Mouse (Mus musculus) urinary bladder, postnatal 36 days (tissue): ENCODE measurements at regions not wholly inside any gene's neighbourhood (a gene's known extent, or its start where the extent isn't known, plus 50 kb on each side); places are given as distances from the start of the nearest gene placed in this dataset.

ENCODE experiments used
- DNase-seq, 2 experiments: peaks; one replicate each; pipeline ENCODE4 v3.0.0; 2022; ENCODE audit warnings: low spot score in 2 of 2, mixed read lengths in 1 of 2

- no peak for DNase-seq
Measured at GRCm38 (mm10) chr1:88891041-88891440, 179.2 kb upstream of the Sh3bp4 start.

- no peak for DNase-seq
Measured at GRCm38 (mm10) chr1:88902426-88902825, 167.8 kb upstream of the Sh3bp4 start.

- DNase-seq = no peak
Measured at GRCm38 (mm10) chr1:88907766-88908463, 162.3 kb upstream of the Sh3bp4 start.

- no peak for DNase-seq
Measured at GRCm38 (mm10) chr1:88908683-88909082, 161.5 kb upstream of the Sh3bp4 start.

- no peak for DNase-seq
Measured at GRCm38 (mm10) chr1:88909314-88909713, 160.9 kb upstream of the Sh3bp4 start.

- DNase-seq = no peak
Measured at GRCm38 (mm10) chr1:88909864-88910573, 160.2 kb upstream of the Sh3bp4 start.

- no peak for DNase-seq
Measured at GRCm38 (mm10) chr1:88911724-88912123, 158.5 kb upstream of the Sh3bp4 start.

- DNase-seq = no peak
Measured at GRCm38 (mm10) chr1:88916531-88917050, 153.6 kb upstream of the Sh3bp4 start.

GRCm38 (mm10) chr1:88921401-88921800 is 148.8 kb upstream of the Sh3bp4 start:
- no peak for DNase-seq

- DNase-seq = no peak
Measured at GRCm38 (mm10) chr1:88923791-88924581, 146.2 kb upstream of the Sh3bp4 start.

- no peak for DNase-seq
Measured at GRCm38 (mm10) chr1:88935191-88935590, 135.0 kb upstream of the Sh3bp4 start.

- no peak for DNase-seq
Measured at GRCm38 (mm10) chr1:88935779-88936178, 134.4 kb upstream of the Sh3bp4 start.

GRCm38 (mm10) chr1:88937327-88937726 is 132.9 kb upstream of the Sh3bp4 start:
- DNase-seq = no peak

- no peak for DNase-seq
Measured at GRCm38 (mm10) chr1:88938458-88938857, 131.8 kb upstream of the Sh3bp4 start.

- no peak for DNase-seq
Measured at GRCm38 (mm10) chr1:88943039-88943438, 127.2 kb upstream of the Sh3bp4 start.

GRCm38 (mm10) chr1:88945868-88946267 is 124.3 kb upstream of the Sh3bp4 start:
- no peak for DNase-seq

- DNase-seq = no peak
Measured at GRCm38 (mm10) chr1:88946374-88946773, 123.8 kb upstream of the Sh3bp4 start.

- DNase-seq = no peak
Measured at GRCm38 (mm10) chr1:88949911-88950310, 120.3 kb upstream of the Sh3bp4 start.

GRCm38 (mm10) chr1:88953516-88953915 is 116.7 kb upstream of the Sh3bp4 start:
- no peak for DNase-seq

- DNase-seq = no peak
Measured at GRCm38 (mm10) chr1:88954784-88955183, 115.4 kb upstream of the Sh3bp4 start.

GRCm38 (mm10) chr1:88957061-88957460 is 113.2 kb upstream of the Sh3bp4 start:
- DNase-seq = no peak

- DNase-seq = no peak
Measured at GRCm38 (mm10) chr1:88959715-88960114, 110.5 kb upstream of the Sh3bp4 start.
